Mouse (Mus musculus) heart, postnatal 25 days (tissue): ENCODE results near the gene Prpf3. TPM values are rescaled to one million over a fixed set of nuclear protein-coding genes. Genes with fewer than 3 reads are reported as not detected.
"Not testable (repeated sequence)": the region's sequence is repeated elsewhere in the genome, so short reads cannot be mapped to it uniquely, and the experiment has no call there.

Experiments used
- DNase-seq: peaks from one replicate; pipeline ENCODE4 v3.0.0; 2022; ENCODE audit warnings: low spot score
- intact Hi-C: fragments of 180-260 bp; cut with DNase I; formaldehyde crosslinking; loops from one replicate; pipeline ENCODE4 v1.15.1; 2025
- total RNA-seq, 2 experiments: library from RNA; stranded (reverse); gene quantifications; 2 replicates each; pipeline ENCODE4 v1.2.3; 2021

Prpf3 gene
- total RNA-seq = 10 to 100 TPM; 21.1 to 23.1 TPM

DNA sequence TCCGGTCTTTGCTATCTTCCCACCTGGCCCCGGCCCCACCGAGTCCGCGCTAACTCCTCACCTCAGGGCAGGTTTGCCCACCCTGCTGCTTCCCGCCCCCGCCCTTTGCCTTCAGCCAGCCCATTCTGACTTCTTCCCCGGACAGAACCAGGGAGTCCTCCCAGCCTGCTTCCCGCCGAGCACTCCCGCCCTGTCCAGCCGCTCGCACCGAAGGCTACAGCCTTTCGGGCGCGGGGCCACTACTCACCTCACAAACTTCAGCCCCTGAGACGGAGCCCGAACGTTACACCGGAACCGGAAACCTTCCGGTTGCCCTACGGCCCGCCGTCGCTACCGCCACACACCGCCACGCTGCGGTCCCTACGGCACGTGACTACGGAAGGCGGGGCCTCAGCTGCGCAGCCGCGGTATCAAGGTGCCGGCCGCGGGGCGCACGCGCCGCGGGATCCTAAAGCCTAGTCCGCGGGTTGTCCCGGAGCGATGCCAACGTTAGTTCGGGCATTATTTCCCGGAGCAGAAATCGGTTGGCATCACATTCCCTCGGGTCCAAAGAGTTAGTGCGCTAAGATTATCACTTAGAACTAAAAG, at the start of gene Prpf3:
Gene Prpf3, minus strand, starts transcription at position 384 of the 588 bp plus-strand sequence.
- intact Hi-C loops = no loop called here

DNA sequence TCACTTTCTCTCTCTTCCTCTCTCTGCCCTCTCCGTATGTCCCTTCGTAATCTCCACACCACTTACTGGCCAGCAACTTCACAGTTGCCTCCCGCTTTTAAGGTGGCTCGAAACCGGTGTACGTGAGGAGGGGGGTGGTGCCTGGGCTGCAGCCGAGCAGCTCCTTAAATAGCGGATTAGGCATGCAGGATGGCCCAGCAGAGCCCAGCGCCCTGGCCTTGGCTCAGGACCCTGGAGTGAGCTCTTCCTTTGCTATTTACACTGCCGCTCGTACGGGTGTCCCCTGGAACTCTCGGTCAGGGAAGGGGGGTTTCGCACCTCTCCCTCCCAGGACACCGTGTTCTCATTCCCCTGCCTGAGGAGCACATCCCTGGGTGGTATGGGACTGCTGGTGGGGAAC, 48.9 kb upstream of the Prpf3 start, which contains the start of gene Car14:
Gene Car14, minus strand, starts transcription at position 124 of the 400 bp plus-strand sequence.
- DNase-seq = peak; percentile 28
- intact Hi-C loops = no loop called here

More for the DNA sequence above, at the start of gene Prpf3:
- DNase-seq = peak; percentile 89

DNA sequence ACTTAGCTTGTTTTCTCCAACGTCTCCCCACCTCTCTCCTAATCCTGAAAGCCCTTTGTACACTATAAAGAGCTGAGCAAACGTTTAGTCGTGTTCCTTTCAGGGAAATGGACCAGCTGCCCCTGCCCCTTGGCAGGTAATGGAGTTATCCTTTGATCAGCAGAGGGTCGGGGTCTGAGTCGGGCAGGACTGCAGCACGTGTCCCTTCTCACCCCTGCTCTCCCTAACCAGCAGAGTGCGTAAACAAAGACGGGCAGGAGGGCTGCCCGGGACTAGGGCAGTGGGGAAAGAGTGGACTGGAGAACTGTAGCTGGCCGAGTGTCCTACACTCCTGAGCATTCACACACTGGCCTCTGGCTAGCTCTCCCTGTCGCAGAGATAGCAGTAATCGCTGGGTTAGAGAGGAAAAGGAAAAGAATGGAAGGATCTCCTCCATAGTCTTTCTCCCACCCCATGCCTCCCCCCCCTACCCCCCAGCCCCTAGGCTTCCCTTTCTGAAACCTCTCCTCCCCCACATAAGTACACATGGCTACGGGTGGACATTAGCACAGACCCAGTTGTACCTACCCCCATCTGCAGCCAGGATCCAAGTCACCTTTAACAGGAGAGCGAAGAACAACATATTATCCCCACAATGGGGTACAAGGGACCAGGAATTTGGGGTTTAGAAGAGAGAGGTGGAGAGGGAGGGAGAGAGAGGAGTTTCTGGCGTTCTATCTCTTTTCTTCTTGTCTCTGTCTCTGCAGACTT, 48.2 kb upstream of the Prpf3 start:
- no peak for DNase-seq
- intact Hi-C loops = no loop called here

DNA sequence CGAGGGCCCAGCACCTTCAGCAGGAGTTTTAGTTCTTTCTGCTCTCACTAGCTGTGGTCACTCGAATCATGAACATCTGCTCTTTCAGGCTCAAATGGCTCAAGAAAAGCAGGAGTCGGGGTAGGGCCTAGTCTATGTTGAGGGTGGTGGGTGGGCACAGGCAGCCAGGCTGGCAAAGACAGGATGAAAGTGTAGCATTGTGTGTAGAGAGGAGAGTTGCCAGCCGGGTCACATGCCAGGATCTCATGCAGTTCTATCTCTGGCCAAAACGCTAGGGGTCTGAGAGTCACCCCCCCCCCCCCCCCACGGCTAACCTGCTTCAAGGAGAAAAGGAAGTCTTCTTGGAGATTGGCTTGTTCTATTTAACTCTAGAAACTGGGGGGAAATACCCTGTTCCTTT, 47.0 kb upstream of the Prpf3 start:
- intact Hi-C loops = no loop called here
- no peak for DNase-seq

DNA sequence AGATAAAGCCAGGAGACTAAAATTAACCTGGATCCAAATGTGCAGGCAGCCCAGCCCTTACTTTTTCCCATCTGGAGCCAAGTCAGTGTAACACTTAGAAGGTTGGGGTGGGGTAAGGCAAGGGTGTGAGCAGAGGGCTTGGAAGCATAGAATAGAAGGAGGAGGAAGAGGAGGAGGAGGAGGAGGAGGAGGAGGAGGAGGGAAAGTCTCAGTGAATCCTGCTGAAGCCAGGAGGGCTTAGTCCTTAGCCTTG, 46.6 kb upstream of the Prpf3 start:
- intact Hi-C loops = no loop called here
- no peak for DNase-seq

DNA sequence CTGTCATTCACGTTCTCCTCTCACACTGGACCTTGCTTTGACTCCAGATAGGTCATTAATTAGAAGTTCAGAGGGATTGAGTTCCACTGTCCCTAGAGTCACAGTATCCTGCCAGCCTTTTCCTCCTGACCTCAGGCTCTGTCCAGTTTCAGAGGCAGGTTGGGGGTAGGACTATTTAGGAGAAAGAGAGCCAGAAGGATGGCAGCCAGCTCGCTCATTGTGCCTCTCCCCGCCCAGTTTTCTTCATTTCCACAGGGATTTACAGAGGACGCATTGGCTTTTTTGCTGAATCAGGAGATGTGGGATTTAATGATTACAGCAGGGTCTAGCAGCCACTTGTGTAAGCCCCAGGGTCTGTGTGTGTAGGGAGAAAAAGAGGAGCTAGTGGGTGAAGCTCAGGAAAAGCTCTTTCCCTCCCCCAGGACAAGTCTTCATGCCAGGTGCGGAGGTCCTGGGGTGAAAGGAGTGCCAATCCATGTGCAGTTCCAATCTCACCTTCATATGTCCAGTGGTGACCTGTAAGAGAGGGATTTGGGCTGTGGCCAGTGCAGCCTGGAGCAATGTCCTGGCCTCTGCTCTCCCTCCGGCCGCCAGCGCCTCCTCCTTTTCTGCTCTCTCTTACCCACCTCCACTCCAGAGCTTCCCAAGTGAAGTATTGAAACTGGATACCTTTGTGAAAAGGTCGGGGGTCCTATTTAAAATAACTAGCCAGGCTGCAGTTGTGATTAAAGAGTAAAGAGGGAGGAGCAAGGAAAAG, 46.1 kb upstream of the Prpf3 start:
- intact Hi-C loops = no loop called here
- no peak for DNase-seq

DNA sequence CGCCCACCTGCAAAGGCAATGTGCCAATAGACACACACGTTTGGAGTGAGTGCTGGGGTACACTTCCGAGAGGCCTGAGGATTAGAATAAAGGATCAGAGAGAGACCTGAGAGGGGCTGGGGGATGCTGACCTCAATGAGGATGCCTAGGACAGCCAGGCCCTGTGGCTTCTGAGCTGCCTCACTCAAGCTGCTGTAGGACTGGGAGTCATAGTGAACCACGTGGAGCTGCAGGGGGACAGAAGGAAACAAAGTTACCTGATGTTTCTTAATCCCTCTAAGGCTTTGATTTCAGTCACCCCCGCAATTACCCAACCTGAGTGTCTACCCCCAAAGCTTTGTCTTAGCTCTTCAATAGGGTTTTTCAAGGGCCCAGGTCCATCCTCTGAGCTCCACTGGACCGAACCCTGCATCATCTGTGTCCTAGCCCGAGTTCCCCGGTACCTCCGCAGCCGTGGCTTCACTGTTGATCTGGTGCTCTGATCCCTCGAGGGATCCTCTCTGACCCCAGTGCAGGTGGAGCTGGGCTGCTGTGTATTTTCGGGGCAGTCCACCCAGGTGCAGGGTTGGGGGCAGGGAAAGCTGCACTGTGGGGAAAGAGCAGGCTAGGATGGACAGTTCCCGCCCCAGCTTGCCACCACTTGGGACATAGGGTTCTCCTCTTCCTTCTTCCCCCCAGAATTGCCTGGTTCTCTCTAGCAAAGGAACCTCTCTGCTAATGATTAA, 44.3 kb upstream of the Prpf3 start:
- no peak for DNase-seq

DNA sequence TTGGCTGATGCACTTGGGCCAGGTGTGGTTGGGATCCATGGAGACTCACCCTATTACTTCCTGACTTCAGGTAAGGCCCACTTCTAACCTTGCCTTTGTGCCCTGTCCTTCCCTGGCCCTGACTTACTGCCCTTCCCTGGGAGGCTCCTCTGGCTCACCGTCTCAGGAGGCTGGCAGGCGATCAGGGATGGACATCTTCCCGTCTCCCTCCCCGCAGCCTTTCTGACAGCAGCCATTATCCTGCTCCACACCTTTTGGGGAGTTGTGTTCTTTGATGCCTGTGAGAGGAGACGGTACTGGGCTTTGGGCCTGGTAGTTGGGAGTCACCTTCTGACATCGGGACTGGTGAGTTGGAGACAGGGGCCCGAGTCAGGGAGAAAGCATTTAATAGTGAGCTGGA, 39.8 kb upstream of the Prpf3 start:
- DNase-seq, intact Hi-C loops: not testable (repeated sequence)

More for the DNA sequence above, 44.3 kb upstream of the Prpf3 start:
- intact Hi-C loops = no loop called here

DNA sequence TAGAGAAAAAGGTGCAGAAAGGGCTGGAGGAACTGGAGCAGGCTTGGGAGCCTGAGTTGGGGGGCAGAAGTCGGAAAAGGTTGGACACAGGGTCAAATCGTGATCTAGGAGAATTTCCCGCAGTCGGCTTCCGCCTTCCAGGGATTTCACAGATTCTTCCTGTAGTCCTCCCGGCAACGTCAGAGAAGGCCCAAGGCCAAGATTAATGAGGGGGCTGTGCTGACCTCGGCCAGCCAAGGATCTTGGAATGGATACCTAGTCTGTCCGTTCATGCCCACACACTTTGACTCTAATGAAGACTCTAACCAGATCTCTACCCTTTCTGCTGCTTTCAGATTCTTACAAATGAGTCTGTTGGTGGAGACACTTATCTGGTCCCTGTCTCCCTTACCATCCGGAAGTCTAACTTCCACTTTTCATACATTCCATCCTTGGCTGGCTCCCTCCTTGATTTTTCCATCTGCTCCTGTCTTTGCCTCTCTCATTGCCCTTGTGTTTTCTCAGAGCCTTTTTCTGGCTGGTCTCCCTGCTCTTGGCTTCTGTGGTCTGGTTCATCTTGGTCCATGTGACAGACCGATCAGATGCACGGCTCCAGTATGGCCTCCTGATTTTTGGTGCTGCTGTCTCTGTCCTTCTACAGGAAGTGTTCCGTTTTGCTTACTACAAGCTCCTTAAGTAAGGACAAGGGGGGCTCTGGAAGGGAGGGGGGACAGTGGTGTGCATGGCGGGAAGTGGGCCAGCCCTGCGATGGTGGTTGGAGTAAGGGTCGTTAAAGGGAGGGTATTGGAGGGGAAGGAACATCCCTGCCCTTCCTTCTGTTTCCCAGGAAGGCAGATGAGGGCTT, 38.9 kb upstream of the Prpf3 start:
- peak; percentile 54 for DNase-seq
- intact Hi-C loops = no loop called here

DNA sequence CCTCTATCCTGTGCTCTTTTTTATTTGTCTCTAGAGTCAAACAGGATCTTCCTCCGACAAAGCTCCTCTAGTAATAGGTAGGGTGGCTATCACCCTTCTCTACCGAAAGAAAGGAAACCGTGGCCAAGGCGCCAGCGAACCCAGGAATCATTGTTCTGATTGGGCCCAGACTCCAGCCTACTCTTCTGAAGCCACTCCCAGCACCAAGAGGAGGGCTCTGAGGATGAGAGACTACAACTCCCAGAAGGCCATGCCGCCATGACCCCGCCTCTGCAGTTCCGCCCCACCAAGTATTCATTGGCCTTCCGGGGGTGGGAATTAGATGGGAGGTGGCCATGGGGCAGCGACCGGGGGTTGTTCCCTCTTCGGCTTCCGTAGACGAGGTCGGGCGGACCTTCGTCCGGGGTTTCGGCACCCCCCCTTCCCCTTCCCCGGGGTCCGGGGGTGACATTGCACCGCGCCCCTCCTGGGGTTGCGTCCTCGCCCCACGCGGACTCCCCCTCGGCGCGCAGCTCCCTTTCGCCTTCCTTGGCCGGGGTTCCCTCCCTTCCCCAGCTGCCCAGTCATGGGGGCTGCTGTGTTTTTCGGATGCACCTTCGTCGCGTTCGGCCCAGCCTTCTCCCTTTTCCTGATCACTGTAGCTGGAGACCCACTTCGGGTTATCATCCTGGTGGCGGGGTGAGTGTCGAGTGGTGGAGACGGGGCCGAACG, 38.1 kb upstream of the Prpf3 start, which contains the start of gene Aph1a:
Gene Aph1a, plus strand, starts transcription at position 364 of the 711 bp plus-strand sequence.
- intact Hi-C loops = not testable (repeated sequence)
- DNase-seq = peak; percentile 97

DNA sequence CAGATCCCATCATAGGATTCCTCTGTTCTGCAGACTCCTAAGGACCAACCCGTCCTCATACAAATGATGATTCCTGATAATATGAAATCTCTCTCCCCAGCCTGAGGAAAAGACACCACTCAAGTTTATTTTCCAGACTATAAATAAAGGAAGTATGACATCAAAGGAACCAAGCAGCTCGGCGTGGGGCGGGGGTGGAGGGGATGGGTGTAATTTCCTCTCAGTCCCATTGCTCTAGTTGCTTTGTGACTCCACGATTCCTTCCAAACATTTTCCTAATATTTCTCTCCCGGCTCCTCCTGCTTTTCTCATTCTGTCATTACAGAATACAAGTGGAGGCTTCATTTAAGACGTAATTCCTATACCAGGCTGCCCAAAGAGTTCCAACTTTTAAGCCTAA, 37.4 kb upstream of the Prpf3 start:
- intact Hi-C loops = no loop called here
- no peak for DNase-seq

DNA sequence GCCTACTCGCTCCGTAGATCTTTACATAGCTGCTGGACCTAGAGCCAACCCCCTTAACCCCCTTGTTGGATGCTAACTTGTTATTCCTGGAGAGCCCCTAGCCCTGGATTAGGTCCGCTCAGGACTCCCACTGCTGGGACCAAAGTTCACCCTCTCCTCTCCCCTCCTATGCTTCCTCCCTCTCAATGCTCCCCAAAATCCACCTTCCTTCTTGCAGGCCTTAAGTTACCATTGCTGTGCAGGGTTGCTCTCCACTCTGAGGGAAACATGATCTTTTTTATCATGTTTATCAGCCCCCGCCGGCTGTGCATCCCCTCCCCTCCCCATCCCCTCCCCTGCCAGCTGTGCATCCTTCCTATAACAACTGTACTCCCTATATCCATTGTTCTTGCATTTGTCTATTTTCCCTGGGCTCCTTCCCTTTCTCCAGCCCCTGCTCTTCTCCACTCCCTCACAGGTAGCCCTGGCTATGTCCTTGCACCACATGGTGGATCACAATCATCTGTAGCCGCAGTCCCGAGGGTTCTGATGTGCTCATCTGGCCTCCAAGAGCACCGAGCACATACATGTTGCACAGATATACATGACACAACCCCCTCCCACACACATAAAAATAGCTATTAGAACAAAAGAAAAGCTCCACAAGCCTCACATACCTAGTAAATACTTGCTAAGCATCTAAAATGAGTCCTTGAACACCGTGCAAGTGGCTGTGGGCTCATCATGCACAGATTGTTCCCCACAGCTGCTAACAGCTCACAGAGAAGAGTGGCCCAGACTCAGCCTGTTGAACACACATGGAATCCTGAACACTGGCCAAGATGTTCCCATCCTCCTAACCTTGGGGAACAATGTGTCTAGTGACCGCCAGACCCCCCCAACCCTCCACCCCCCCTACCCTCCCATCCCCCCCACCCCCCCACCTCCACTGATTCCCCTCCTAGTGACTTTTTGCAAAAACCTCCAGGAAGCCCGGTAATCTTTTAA, 36.7 kb upstream of the Prpf3 start:
- intact Hi-C loops = no loop called here
- no peak for DNase-seq

DNA sequence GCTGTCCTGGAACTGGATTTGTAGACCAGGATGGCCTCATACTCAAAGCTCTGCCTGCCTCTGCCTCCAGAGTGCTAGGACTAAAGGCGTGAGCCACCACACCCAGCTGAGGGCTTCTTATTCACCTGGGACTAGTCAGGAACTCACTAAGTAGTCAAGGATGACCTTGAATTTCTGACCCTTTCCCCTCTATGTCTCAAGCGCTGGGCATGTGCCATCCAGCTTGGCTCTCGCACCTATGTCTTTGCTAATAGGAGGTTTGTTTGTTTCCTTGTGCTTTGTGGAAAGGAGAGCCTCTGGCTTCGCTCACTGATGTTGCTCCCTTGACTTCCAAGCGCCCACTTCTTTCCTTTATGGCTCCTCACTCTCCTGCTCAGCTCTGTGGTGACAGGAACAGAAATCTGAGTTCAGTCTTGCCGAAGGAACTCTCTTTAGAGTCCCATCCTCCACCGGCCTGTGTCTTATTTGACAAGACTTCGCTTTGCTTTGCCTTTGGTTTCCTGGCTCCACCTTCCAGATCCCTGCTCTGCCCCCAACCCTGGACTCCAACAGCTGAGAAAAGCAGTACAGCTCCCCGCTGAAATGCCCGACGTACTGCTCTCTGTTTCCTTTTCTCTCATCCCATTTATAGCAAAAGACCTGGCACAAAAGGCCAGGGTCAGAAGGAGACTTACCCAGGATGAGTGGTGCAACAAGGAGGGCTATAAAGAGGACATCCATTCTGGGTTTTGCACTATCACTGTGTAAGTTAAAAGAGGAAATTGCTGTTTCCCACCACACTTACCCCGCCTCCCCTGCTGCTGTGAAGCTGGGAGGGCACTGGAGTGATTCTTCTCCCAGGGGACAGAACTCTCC, 35.8 kb upstream of the Prpf3 start, which contains the start of gene BC028528:
Gene BC028528, minus strand, starts transcription at position 795 of the 855 bp plus-strand sequence.
- intact Hi-C loops = no loop called here
- no peak for DNase-seq

DNA sequence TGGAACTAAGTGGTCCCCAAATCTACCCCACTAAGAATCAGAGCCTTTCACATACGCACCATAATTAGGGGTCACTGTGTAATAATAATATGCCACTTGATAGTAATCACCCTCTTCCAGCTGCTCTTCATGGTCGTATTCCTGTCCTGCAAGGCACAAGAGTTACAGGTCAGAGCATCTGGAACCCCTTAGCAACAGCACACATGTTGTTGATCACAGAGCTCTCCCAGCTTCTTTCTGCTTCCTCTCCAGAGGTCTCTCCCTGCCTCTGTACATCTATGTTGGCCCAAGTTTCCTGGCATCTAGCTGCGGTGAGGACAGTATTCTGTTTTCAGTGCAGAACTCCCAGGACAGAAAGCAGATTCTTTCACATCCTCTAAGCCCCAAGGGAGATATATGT, 34.0 kb upstream of the Prpf3 start:
- intact Hi-C loops = loop anchor here (10.0 kb wide), 1 partner anchor 165 kb away; the partner anchor contains the start of gene Vps45
- DNase-seq = no peak

DNA sequence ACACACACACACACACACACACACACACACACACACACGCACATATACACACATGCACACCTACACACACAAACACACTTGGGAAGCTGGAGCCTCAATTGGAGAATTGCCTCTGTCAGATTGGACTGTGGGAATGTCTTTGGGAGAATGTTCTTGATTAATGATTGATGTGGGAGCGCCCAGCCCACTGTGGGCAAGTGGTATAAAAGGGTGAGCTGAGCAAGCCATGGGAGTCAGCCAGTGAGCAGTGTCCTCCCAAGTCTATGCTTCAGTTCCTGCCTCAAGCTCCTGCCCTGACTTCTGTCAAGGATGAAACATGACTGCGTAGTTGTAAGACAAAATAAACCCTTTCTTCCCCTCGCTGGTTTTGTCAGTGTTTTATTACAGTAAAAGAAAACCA, 31.9 kb upstream of the Prpf3 start:
- no peak for DNase-seq
- intact Hi-C loops = loop anchor here (10.0 kb wide), 1 partner anchor 167 kb away; the partner anchor contains the start of gene Vps45

DNA sequence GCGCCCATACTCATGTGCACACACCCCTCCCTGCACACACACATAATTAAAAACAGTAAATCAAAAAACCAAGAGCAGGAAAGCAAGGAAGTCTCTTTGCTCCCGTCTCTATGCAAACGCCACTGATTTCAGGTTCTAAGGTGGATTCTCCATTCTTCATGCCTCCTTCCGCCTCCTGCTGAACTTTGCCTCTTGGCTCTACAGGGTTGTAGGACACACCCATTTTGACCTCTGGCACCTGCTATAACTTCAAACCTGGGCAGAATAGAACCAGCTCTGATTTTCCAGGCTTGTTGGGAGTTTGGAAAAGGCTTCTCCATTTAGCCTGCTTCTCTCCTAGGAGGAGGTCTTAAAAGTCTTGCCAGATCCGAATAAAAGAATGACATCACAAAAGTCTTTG, 28.7 kb upstream of the Prpf3 start:
- intact Hi-C loops = loop anchor here (10.0 kb wide), 1 partner anchor 170 kb away; the partner anchor contains the start of gene Vps45
- no peak for DNase-seq
